Mouse (Mus musculus) neural tube, embryonic 14.5 days (tissue): Measurements from ENCODE around the gene Usf3. TPM values are rescaled to one million over a fixed set of nuclear protein-coding genes. Genes with fewer than 3 reads are reported as not detected.

ENCODE experiments used
- ATAC-seq: fragments of 200-750 bp; cut with Nextera tagmentation; 2 replicates; pipeline ENCODE4 v1.8.0; 2017; ENCODE audit warnings: low read depth, mild to moderate bottlenecking, moderate TSS enrichment, moderate library complexity
- H3K27ac ChIP-seq: fragments of 300-500 bp; sonication (generic); 2 replicates; pipeline ENCODE4 v1.5.1; 2014; ENCODE audit warnings: low read depth, mild to moderate bottlenecking, control low read depth, low read length, moderate library complexity, mixed read lengths
- H3K27me3 ChIP-seq: fragments of 300-500 bp; sonication (generic); 2 replicates; pipeline ENCODE4 v1.6.1; 2014; ENCODE audit warnings: low read length; ENCODE audit not compliant: control insufficient read depth, insufficient read depth
- H3K36me3 ChIP-seq: fragments of 300-500 bp; sonication (generic); 2 replicates; pipeline ENCODE4 v1.6.1; 2014; ENCODE audit warnings: low read length, mixed read lengths; ENCODE audit not compliant: control insufficient read depth, insufficient read depth
- H3K4me1 ChIP-seq: fragments of 300-500 bp; sonication (generic); 2 replicates; pipeline ENCODE4 v1.6.1; 2014; ENCODE audit warnings: low read length; ENCODE audit not compliant: control insufficient read depth, insufficient read depth
- H3K4me2 ChIP-seq: fragments of 300-500 bp; sonication (generic); 2 replicates; pipeline ENCODE4 v1.6.1; 2014; ENCODE audit warnings: mild to moderate bottlenecking, low read depth, low read length, control low read depth
- H3K4me3 ChIP-seq: fragments of 300-500 bp; sonication (generic); 2 replicates; pipeline ENCODE4 v1.5.1; 2014; ENCODE audit warnings: low read depth, low read length, control low read depth, mixed read lengths
- H3K9ac ChIP-seq: fragments of 300-500 bp; sonication (generic); replicated peaks from 2 replicates; pipeline ENCODE4 v1.6.1; 2014; ENCODE audit warnings: low read depth, mild to moderate bottlenecking, control low read depth, low read length, mixed read lengths
- H3K9me3 ChIP-seq: fragments of 300-500 bp; sonication (generic); 2 replicates; pipeline ENCODE4 v1.6.1; 2016; ENCODE audit warnings: low read length; ENCODE audit not compliant: control insufficient read depth
- WGBS: fragments of 180-500 bp; shearing (Covaris S2); extraction: QIAGEN DNeasy Blood & Tissue Kit; methylation state at CpG from one replicate; pipeline ENCODE4 v1.1.7; 2014; 5-methylcytosine and 5-hydroxymethylcytosine counted together
- polyA plus RNA-seq: library from polyadenylated mRNA; unstranded; fragments of >200 nt; fragmentation: Nextera tagmentation; extraction: Ambion mirVana; gene quantifications from 2 replicates; pipeline ENCODE4 v1.2.1, GENCODE M21; 2014

Gene Usf3
- polyA plus RNA-seq, 1 experiment from 2014 or later: 5.8 TPM

- 66% methylated on average over 3 of the region's 3 CpGs for WGBS
- no peak overlapping the region for H3K4me2 ChIP-seq
- ATAC-seq: no peak
Observed at GRCm38 (mm10) chr16:44165182-44165581, 7.9 kb upstream of the Usf3 start.

GRCm38 (mm10) chr16:44168990-44169389, 4.1 kb upstream of the Usf3 start:
- WGBS: 86% methylated on average over 4 of the region's 4 CpGs
- ATAC-seq: no peak
- H3K27ac ChIP-seq: no peak overlapping the region
- peaks cover 2% of the 10 kb centered on the region for H3K4me1 ChIP-seq
- no peak overlapping the region for H3K4me3 ChIP-seq
- no peak overlapping the region for H3K4me2 ChIP-seq
- no peak overlapping the region for H3K9ac ChIP-seq
- H3K9me3 ChIP-seq: no peaks in the 10 kb centered on the region
- 0 out of 2 replicates have a peak, but pooled peaks cover 2% of the 10 kb centered on the region for H3K27me3 ChIP-seq
- no peaks in the 10 kb centered on the region for H3K36me3 ChIP-seq

More at GRCm38 (mm10) chr16:44165182-44165581, 7.9 kb upstream of the Usf3 start:
- no peaks in the 10 kb centered on the region for H3K9me3 ChIP-seq
- H3K4me1 ChIP-seq: no peaks in the 10 kb centered on the region
- H3K4me3 ChIP-seq: no peak overlapping the region
- no peaks in the 10 kb centered on the region for H3K27me3 ChIP-seq
- H3K9ac ChIP-seq: no peak overlapping the region
- no peaks in the 10 kb centered on the region for H3K36me3 ChIP-seq
- H3K27ac ChIP-seq: no peak overlapping the region

GRCm38 (mm10) chr16:44172297-44173154, 520 bp upstream of the Usf3 start:
- peak overlapping the region; percentile 72 for H3K4me3 ChIP-seq
- peak overlapping the region; percentile 80 for H3K27ac ChIP-seq
- H3K9ac ChIP-seq: peak overlapping the region; percentile 50
- peak overlapping the region; percentile 67 for H3K4me2 ChIP-seq
- ATAC-seq: peak; percentile 100
- H3K36me3 ChIP-seq: no peaks in the 10 kb centered on the region
- H3K9me3 ChIP-seq: no peaks in the 10 kb centered on the region
- H3K4me1 ChIP-seq: peaks cover 6% of the 10 kb centered on the region
- H3K27me3 ChIP-seq: 0 out of 2 replicates have a peak, but pooled peaks cover 2% of the 10 kb centered on the region
- whole genome bisulfite sequencing: under 1% methylated on average over 26 of the region's 26 CpGs

- peaks cover 6% of the 10 kb centered on the region for H3K4me1 ChIP-seq
- H3K27ac ChIP-seq: peak overlapping the region; percentile 82; the same call in 1 of the 2 replicates
- no peaks in the 10 kb centered on the region for H3K36me3 ChIP-seq
- 0 out of 2 replicates have a peak, but pooled peaks cover 2% of the 10 kb centered on the region for H3K27me3 ChIP-seq
- peak overlapping the region; percentile 75 for H3K4me2 ChIP-seq
- H3K9ac ChIP-seq: peak overlapping the region; percentile 93
- WGBS: 25% methylated on average over 7 of the region's 7 CpGs
- H3K9me3 ChIP-seq: no peaks in the 10 kb centered on the region
- H3K4me3 ChIP-seq: peak overlapping the region; percentile 72
- no peak for ATAC-seq
Observed at GRCm38 (mm10) chr16:44173966-44174530, 1.0 kb downstream of the Usf3 start.

- H3K9me3 ChIP-seq: no peaks in the 10 kb centered on the region
- H3K4me1 ChIP-seq: peaks cover 6% of the 10 kb centered on the region
- 89% methylated on average over 1 of the region's 1 CpGs for WGBS
- H3K4me2 ChIP-seq: no peak overlapping the region
- ATAC-seq: no peak
- no peak overlapping the region for H3K9ac ChIP-seq
- H3K4me3 ChIP-seq: no peak overlapping the region
- no peaks in the 10 kb centered on the region for H3K36me3 ChIP-seq
- H3K27me3 ChIP-seq: 0 out of 2 replicates have a peak, but pooled peaks cover 2% of the 10 kb centered on the region
- no peak overlapping the region for H3K27ac ChIP-seq
Observed at GRCm38 (mm10) chr16:44175001-44175400, 2.0 kb downstream of the Usf3 start.

- 98% methylated on average over 2 of the region's 2 CpGs for WGBS
- ATAC-seq: no peak
Observed at GRCm38 (mm10) chr16:44176511-44176910, 3.5 kb downstream of the Usf3 start.

GRCm38 (mm10) chr16:44178555-44178954, 5.5 kb downstream of the Usf3 start:
- no peaks in the 10 kb centered on the region for H3K36me3 ChIP-seq
- no peak overlapping the region for H3K4me3 ChIP-seq
- H3K27me3 ChIP-seq: 0 out of 2 replicates have a peak, but pooled peaks cover under 1% of the 10 kb centered on the region
- WGBS: 71% methylated on average over 1 of the region's 1 CpGs
- no peak overlapping the region for H3K9ac ChIP-seq
- H3K4me2 ChIP-seq: no peak overlapping the region
- H3K9me3 ChIP-seq: no peaks in the 10 kb centered on the region
- no peak overlapping the region for H3K27ac ChIP-seq
- peaks cover 6% of the 10 kb centered on the region for H3K4me1 ChIP-seq
- ATAC-seq: no peak

More at GRCm38 (mm10) chr16:44176511-44176910, 3.5 kb downstream of the Usf3 start:
- Histone ChIP-seq H3K4me2 (no peak overlapping the region), H3K27me3 (0 out of 2 replicates have a peak, but pooled peaks cover 2% of the 10 kb centered on the region), H3K27ac (no peak overlapping the region), H3K4me1 (peaks cover 6% of the 10 kb centered on the region), H3K4me3 (no peak overlapping the region), H3K9ac (no peak overlapping the region), H3K9me3 (no peaks in the 10 kb centered on the region), H3K36me3 (no peaks in the 10 kb centered on the region)

GRCm38 (mm10) chr16:44182597-44182996, 9.6 kb downstream of the Usf3 start:
- H3K4me2 ChIP-seq: no peak overlapping the region
- no peak overlapping the region for H3K4me3 ChIP-seq
- H3K9me3 ChIP-seq: no peaks in the 10 kb centered on the region
- H3K9ac ChIP-seq: no peak overlapping the region
- no peaks in the 10 kb centered on the region for H3K27me3 ChIP-seq
- no peaks in the 10 kb centered on the region for H3K4me1 ChIP-seq
- WGBS: 100% methylated on average over 1 of the region's 1 CpGs
- no peak overlapping the region for H3K27ac ChIP-seq
- no peaks in the 10 kb centered on the region for H3K36me3 ChIP-seq
- no peak for ATAC-seq

GRCm38 (mm10) chr16:44184769-44185168, 11.7 kb downstream of the Usf3 start:
- Histone ChIP-seq H3K27ac (no peak overlapping the region), H3K36me3 (no peaks in the 10 kb centered on the region), H3K27me3 (no peaks in the 10 kb centered on the region), H3K9ac (no peak overlapping the region), H3K4me1 (no peaks in the 10 kb centered on the region), H3K4me3 (no peak overlapping the region), H3K9me3 (no peaks in the 10 kb centered on the region), H3K4me2 (no peak overlapping the region)
- ATAC-seq: no peak
- 90% methylated on average over 3 of the region's 3 CpGs for WGBS
